Mouse (Mus musculus): ENCODE measurements around the gene Tmem63b. TPM values are rescaled to one million over a fixed set of nuclear protein-coding genes. Genes with fewer than 3 reads are reported as not detected.

Tmem63b gene
- 126 and 140 TPM in 2 replicates for polyA plus RNA-seq (2015; fragmentation: Nextera tagmentation; extraction: Ambion mirVana)

DNA sequence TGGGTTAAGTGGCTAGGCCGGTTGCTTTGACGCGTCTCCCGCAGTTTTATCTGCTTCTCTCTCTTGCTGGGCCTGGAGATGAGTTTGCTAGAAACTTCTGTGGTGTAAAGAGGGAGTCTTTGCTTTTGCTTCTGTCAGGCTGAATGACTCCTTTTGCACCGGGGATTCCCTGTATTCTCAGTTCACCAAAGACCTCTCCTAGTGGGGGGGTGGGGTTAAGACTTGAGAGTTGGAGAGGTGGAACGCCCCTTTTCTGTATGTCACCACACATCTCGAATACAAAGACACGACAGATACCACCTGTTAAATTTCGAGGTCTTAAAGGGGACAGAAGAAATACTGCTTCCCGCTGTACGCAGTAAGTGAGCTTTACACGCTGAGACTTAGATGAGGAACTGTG is at the start of gene Tmem63b:
Gene Tmem63b (minus strand): TSS at position 190 of the 400 bp plus-strand sequence.
- H3K4me3 ChIP-seq (replicated peaks; ENCODE audit: low read length), result peak within 1 kb of the TSS; percentile 89
- peak within 1 kb of the TSS; percentile 87 for H3K27ac ChIP-seq (ENCODE audit: low read length)
- H3K9ac ChIP-seq (replicated peaks; ENCODE audit: low read depth, low read length), result peak within 1 kb of the TSS; percentile 84
- no peaks in the 10 kb centered on the region for H3K9me3 ChIP-seq (ENCODE audit: control insufficient read depth, low read length)
- H3K4me2 ChIP-seq (ENCODE audit: low read length), result peak within 1 kb of the TSS; percentile 76
- 6% methylated on average over 12 of the region's 12 CpGs for WGBS
- peaks cover 22% of the 10 kb centered on the region for H3K4me1 ChIP-seq (replicated peaks; ENCODE audit: control insufficient read depth, insufficient read depth, low read length)
- no peak; the same call in 1 of the 2 replicates for ATAC-seq
- H3K36me3 ChIP-seq (ENCODE audit: control insufficient read depth, insufficient read depth), result no peaks in the 10 kb centered on the region
- no peaks in the 10 kb centered on the region for H3K27me3 ChIP-seq (replicated peaks; ENCODE audit: control insufficient read depth, insufficient read depth, low read length)

GRCm38 (mm10) chr17:45735382-45736310 is 48.9 kb upstream of the Tmem63b start:
- 6% methylated on average over 10 of the region's 10 CpGs for WGBS
- ATAC-seq, result peak; percentile 37

GRCm38 (mm10) chr17:45734881-45735280 is 48.2 kb upstream of the Tmem63b start:
- WGBS, result 45% methylated on average over 4 of the region's 4 CpGs
- Histone ChIP-seq H3K4me1 (replicated peaks; ENCODE audit: control insufficient read depth, insufficient read depth, low read length) (peaks cover 38% of the 10 kb centered on the region), H3K27me3 (replicated peaks; ENCODE audit: control insufficient read depth, insufficient read depth, low read length) (0 out of 2 replicates have a peak, but pooled peaks cover 2% of the 10 kb centered on the region), H3K9me3 (ENCODE audit: control insufficient read depth, low read length) (no peaks in the 10 kb centered on the region), H3K36me3 (ENCODE audit: control insufficient read depth, insufficient read depth) (no peaks in the 10 kb centered on the region), H3K9ac (replicated peaks; ENCODE audit: low read depth, low read length) (no peak overlapping the region), H3K4me2 (ENCODE audit: low read length) (no peak overlapping the region), H3K27ac (ENCODE audit: low read length) (0 out of 2 replicates have a peak overlapping the region, but pooled peaks have one; percentile 10), H3K4me3 (replicated peaks; ENCODE audit: low read length) (no peak overlapping the region)
- ATAC-seq, result no peak

More at GRCm38 (mm10) chr17:45735382-45736310, 48.9 kb upstream of the Tmem63b start:
- Histone ChIP-seq H3K9me3 (ENCODE audit: control insufficient read depth, low read length) (no peaks in the 10 kb centered on the region), H3K4me1 (replicated peaks; ENCODE audit: control insufficient read depth, insufficient read depth, low read length) (peaks cover 38% of the 10 kb centered on the region), H3K27ac (ENCODE audit: low read length) (peak overlapping the region; percentile 85), H3K4me3 (replicated peaks; ENCODE audit: low read length) (peak overlapping the region; percentile 56), H3K36me3 (ENCODE audit: control insufficient read depth, insufficient read depth) (no peaks in the 10 kb centered on the region), H3K27me3 (replicated peaks; ENCODE audit: control insufficient read depth, insufficient read depth, low read length) (0 out of 2 replicates have a peak, but pooled peaks cover 2% of the 10 kb centered on the region), H3K9ac (replicated peaks; ENCODE audit: low read depth, low read length) (peak overlapping the region; percentile 80), H3K4me2 (ENCODE audit: low read length) (peak overlapping the region; percentile 64)

DNA sequence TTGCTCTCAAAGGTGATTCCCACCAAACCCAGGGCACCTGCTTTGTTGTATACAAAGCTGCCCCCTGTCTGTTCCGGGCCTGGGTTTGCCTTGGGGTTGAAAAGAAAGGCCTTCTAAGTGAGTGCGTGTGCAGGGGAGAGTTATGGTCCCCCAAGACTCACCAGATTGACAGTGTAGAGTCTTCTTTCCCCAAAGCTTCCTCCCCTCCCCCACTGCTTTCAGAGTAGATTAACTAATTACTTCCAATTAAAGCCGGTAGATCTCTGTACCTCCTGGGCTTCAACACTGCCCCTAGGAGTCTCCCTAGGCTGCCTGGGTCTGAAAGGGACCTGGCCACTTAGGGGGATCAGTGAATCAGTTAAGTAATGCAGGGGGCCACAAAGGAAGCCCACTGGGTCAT is 47.6 kb upstream of the Tmem63b start:
- H3K27me3 ChIP-seq (replicated peaks; ENCODE audit: control insufficient read depth, insufficient read depth, low read length), result 0 out of 2 replicates have a peak, but pooled peaks cover 2% of the 10 kb centered on the region
- peak overlapping the region; percentile 68 for H3K27ac ChIP-seq (ENCODE audit: low read length)
- H3K9me3 ChIP-seq (ENCODE audit: control insufficient read depth, low read length), result no peaks in the 10 kb centered on the region
- H3K36me3 ChIP-seq (ENCODE audit: control insufficient read depth, insufficient read depth), result no peaks in the 10 kb centered on the region
- H3K4me2 ChIP-seq (ENCODE audit: low read length), result peak overlapping the region; percentile 92
- H3K9ac ChIP-seq (replicated peaks; ENCODE audit: low read depth, low read length), result peak overlapping the region; percentile 65
- H3K4me3 ChIP-seq (replicated peaks; ENCODE audit: low read length), result peak overlapping the region; percentile 42
- WGBS, result 1% methylated on average over 3 of the region's 3 CpGs
- ATAC-seq, result no peak
- peaks cover 38% of the 10 kb centered on the region for H3K4me1 ChIP-seq (replicated peaks; ENCODE audit: control insufficient read depth, insufficient read depth, low read length)

DNA sequence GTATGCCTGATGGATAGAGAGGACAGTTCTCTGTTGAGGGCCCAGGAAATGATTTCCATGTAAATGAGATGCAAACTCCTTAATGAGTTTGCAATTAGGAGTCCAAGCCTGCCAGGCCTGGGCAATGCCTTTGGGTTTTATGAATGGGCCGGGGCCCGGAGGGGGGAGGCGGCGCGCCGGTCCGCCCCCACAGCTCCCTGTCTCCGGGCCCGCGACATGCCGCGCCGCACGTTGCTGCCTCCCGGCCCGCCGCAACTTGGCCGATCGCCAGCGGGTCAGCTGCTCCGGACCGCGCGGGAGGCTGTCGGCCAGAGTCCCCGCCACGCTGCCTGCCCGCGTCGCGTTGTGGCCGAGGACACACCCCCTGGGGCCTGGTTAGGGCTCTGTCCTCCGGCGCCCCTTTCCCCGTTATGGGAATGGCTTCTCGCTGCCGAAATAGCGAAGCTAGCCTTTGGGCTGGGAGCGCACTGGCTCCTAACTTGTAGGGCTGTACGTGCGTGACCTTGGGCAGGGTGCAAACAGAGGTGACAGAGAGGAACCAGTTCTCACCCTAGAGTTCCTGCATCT is 47.1 kb upstream of the Tmem63b start, which contains the start of gene 1600014C23Rik:
Gene 1600014C23Rik (minus strand): TSS at position 110 of the 567 bp plus-strand sequence.
- Histone ChIP-seq H3K27me3 (replicated peaks; ENCODE audit: control insufficient read depth, insufficient read depth, low read length) (0 out of 2 replicates have a peak, but pooled peaks cover 2% of the 10 kb centered on the region), H3K9me3 (ENCODE audit: control insufficient read depth, low read length) (no peaks in the 10 kb centered on the region), H3K36me3 (ENCODE audit: control insufficient read depth, insufficient read depth) (no peaks in the 10 kb centered on the region), H3K4me3 (replicated peaks; ENCODE audit: low read length) (peak within 1 kb of the TSS; percentile 42), H3K9ac (replicated peaks; ENCODE audit: low read depth, low read length) (peak within 1 kb of the TSS; percentile 65), H3K4me1 (replicated peaks; ENCODE audit: control insufficient read depth, insufficient read depth, low read length) (peaks cover 38% of the 10 kb centered on the region), H3K27ac (ENCODE audit: low read length) (peak within 1 kb of the TSS; percentile 68), H3K4me2 (ENCODE audit: low read length) (peak within 1 kb of the TSS; percentile 92)
- peak; percentile 63 for ATAC-seq
- WGBS, result under 1% methylated on average over 41 of the region's 41 CpGs

- H3K9ac ChIP-seq (replicated peaks; ENCODE audit: low read depth, low read length), result peak overlapping the region; percentile 65
Measured at GRCm38 (mm10) chr17:45733038-45733734, 46.5 kb upstream of the Tmem63b start.

DNA sequence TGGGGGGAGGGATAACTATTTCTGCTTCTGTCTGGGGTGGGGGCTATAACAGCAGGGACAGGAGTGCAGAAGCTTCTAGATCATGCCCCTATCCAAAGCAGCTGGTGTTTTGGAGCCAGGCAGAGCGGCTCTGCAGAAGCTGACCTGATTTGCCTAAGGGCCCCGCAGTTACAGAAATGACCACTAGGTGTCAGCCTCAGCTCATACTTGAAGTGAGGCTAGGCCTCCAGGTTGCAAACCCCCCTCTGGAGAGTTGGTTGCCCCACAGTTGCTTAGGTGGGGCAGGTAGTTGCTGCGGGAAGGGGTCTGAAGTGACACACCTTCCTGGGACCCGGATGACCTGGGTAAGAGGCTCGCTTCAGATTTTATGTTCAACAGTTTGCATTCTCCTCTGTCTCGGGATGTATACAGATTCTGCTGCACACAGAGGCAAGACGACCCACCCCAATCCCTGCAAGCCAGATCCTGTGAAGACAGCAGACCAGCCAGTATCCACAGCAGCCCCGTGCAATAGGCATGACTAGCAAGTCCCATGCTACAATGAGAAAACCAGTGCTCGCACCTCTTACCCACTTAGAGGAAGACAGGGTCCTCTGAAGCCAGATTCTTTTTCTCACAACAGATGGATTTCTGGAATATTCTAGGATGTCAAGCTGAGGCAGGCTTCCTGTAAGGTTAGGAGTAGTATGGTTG is 44.6 kb upstream of the Tmem63b start:
- no peak overlapping the region for H3K4me2 ChIP-seq (ENCODE audit: low read length)
- peak; percentile 32 for ATAC-seq
- H3K9me3 ChIP-seq (ENCODE audit: control insufficient read depth, low read length), result no peaks in the 10 kb centered on the region
- no peak overlapping the region for H3K9ac ChIP-seq (replicated peaks; ENCODE audit: low read depth, low read length)
- no peak overlapping the region for H3K4me3 ChIP-seq (replicated peaks; ENCODE audit: low read length)
- no peak overlapping the region for H3K27ac ChIP-seq (ENCODE audit: low read length)
- H3K36me3 ChIP-seq (ENCODE audit: control insufficient read depth, insufficient read depth), result no peaks in the 10 kb centered on the region
- WGBS, result 19% methylated on average over 9 of the region's 9 CpGs
- peaks cover 33% of the 10 kb centered on the region for H3K4me1 ChIP-seq (replicated peaks; ENCODE audit: control insufficient read depth, insufficient read depth, low read length)
- 0 out of 2 replicates have a peak, but pooled peaks cover 2% of the 10 kb centered on the region for H3K27me3 ChIP-seq (replicated peaks; ENCODE audit: control insufficient read depth, insufficient read depth, low read length)

More at GRCm38 (mm10) chr17:45733038-45733734, 46.5 kb upstream of the Tmem63b start:
- Histone ChIP-seq H3K36me3 (ENCODE audit: control insufficient read depth, insufficient read depth) (no peaks in the 10 kb centered on the region), H3K4me1 (replicated peaks; ENCODE audit: control insufficient read depth, insufficient read depth, low read length) (peaks cover 38% of the 10 kb centered on the region), H3K27ac (ENCODE audit: low read length) (no peak overlapping the region), H3K27me3 (replicated peaks; ENCODE audit: control insufficient read depth, insufficient read depth, low read length) (0 out of 2 replicates have a peak, but pooled peaks cover 2% of the 10 kb centered on the region), H3K4me2 (ENCODE audit: low read length) (peak overlapping the region; percentile 92), H3K9me3 (ENCODE audit: control insufficient read depth, low read length) (no peaks in the 10 kb centered on the region), H3K4me3 (replicated peaks; ENCODE audit: low read length) (peak overlapping the region; percentile 42; the same call in 1 of the 2 replicates)
- WGBS, result 31% methylated on average over 19 of the region's 19 CpGs
- no peak for ATAC-seq

DNA sequence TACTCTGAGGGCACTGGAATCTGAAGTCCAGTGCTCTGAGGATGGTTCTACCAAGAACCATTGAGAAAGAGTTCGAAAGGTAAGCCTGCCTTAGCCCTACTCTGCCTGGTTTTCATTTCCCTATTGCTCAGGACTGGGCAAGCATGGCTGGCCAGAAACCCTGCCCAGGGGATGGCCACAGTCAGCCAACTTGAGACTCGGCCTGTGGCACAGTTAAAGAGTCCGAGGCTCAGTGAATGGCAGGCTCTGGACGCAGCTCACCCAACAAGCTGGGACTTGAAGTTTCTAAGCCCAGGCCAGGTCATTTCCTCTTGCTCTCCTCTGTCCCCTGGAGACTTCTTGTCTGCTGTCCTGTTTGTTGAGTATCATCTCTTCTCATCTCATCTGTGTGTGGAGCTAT is 44.0 kb upstream of the Tmem63b start:
- H3K27me3 ChIP-seq (replicated peaks; ENCODE audit: control insufficient read depth, insufficient read depth, low read length), result 0 out of 2 replicates have a peak, but pooled peaks cover 2% of the 10 kb centered on the region
- H3K27ac ChIP-seq (ENCODE audit: low read length), result no peak overlapping the region
- H3K9ac ChIP-seq (replicated peaks; ENCODE audit: low read depth, low read length), result no peak overlapping the region
- H3K4me2 ChIP-seq (ENCODE audit: low read length), result no peak overlapping the region
- WGBS, result 85% methylated on average over 4 of the region's 4 CpGs
- H3K4me3 ChIP-seq (replicated peaks; ENCODE audit: low read length), result no peak overlapping the region
- ATAC-seq, result no peak
- H3K9me3 ChIP-seq (ENCODE audit: control insufficient read depth, low read length), result no peaks in the 10 kb centered on the region
- H3K4me1 ChIP-seq (replicated peaks; ENCODE audit: control insufficient read depth, insufficient read depth, low read length), result peaks cover 27% of the 10 kb centered on the region
- no peaks in the 10 kb centered on the region for H3K36me3 ChIP-seq (ENCODE audit: control insufficient read depth, insufficient read depth)

Measured in forebrain, embryonic 16.5 days (tissue).